Mouse (Mus musculus): ENCODE results near the gene 4930583I09Rik.

DNA sequence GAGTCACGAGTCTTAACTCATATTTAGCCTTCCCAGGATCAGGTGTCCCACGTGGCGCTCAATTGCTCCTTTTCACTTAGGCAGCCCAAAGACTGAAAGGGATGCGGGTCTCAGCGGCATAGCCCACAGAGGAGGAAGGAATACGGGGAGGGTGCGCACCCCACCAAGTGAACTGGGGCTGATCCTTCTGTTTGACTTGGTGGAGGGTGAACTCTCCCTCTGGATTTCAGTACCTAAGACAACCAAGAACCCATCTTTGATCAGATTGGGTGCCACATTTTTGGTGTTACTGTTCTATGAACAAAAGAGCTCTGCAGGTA is 33.0 kb downstream of the 4930583I09Rik start:
- no peak for TF ChIP-seq CTCF (IDR thresholded peaks at IDR 0.05; ENCODE audit: control insufficient read depth, insufficient read depth, insufficient replicate concordance, low read depth, low read length)
- TF ChIP-seq POLR2A (IDR thresholded peaks at IDR 0.05; ENCODE audit: control insufficient read depth, low read depth, low read length): no peak
